16 mouse cellular contexts compared by ENCODE assay signal in the genomic region with DNA sequence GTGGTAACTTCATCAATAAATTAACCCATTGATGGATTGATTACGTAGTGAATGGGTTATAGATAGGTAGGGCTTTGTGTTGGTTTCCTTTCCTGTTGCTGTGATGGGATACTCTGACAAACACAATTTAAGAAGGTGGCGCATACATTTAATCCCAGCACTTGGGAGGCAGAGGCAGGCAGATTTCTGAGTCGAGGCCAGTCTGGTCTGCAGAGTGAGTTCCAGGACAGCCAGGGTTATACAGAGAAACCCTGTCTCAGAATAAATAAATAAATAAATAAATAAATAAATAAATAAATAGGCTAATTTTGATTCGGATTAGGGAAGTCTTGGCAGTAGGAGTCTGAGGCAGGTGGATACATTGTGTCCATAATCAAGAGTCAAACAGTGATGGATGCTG.
"Had no signal": no experiment of that assay in that cellular context is flagged by ENCODE, and none has a peak within 500 bp of the region (broad histone marks: within the 10 kb centered on the region; RNA-seq: fewer than 3 reads in every experiment).

No protein-coding gene starts in this region.

- H3K9ac ChIP-seq: neural tube, embryonic 13.5 days; neural tube, embryonic 15.5 days; stomach, embryonic 15.5 days had no signal

- H3K4me3 ChIP-seq: neural tube, embryonic 13.5 days; neural tube, embryonic 15.5 days; stomach, embryonic 15.5 days had no signal

- H3K36me3 ChIP-seq: neural tube, embryonic 13.5 days; neural tube, embryonic 15.5 days; stomach, embryonic 15.5 days had no signal

- DNase-seq: retina, postnatal 1 day; right cerebral cortex, adult 18-20 months; right cerebral cortex, postnatal 14 days; right cerebral cortex, postnatal 25 days; right cerebral cortex, postnatal 4 days; spleen, adult 18-20 months; thymus, adult 18-20 months; thymus, adult 2 months; thymus, postnatal 14 days; thymus, postnatal 25 days; thymus, postnatal 36 days; thymus, postnatal 4 days had no signal

- H3K27me3 ChIP-seq: neural tube, embryonic 13.5 days; neural tube, embryonic 15.5 days; stomach, embryonic 15.5 days had no signal

- H3K4me2 ChIP-seq: neural tube, embryonic 13.5 days; neural tube, embryonic 15.5 days; stomach, embryonic 15.5 days had no signal

- H3K9me3 ChIP-seq: neural tube, embryonic 13.5 days; stomach, embryonic 15.5 days had no signal

- H3K4me1 ChIP-seq: neural tube, embryonic 15.5 days; stomach, embryonic 15.5 days had no signal

- H3K27ac ChIP-seq: neural tube, embryonic 13.5 days; neural tube, embryonic 15.5 days; stomach, embryonic 15.5 days; stomach, postnatal 0 days had no signal
